In genomic region chr17:56265869-56266268, GRCm38 (mm10) we compare ENCODE assay signal across 20 mouse cellular contexts. TPM values are rescaled to one million over a fixed set of nuclear protein-coding genes. Genes with fewer than 3 reads are reported as not detected.
DNase-seq lines count a peak whose midpoint lies in the region; TF ChIP-seq lines count a peak whose summit lies in the region.
"Had no signal": no experiment of that assay in that cellular context is flagged by ENCODE, and none has a peak within 500 bp of the region (broad histone marks: within the 10 kb centered on the region; RNA-seq: fewer than 3 reads in every experiment).

No protein-coding gene starts in this region.

- WGBS in spleen, adult 2 months: 50% methylated on average over 3 of the region's 3 CpGs
- WGBS in small intestine, adult 2 months: 30% methylated on average over 3 of the region's 3 CpGs

- DNase-seq in gastrocnemius, adult 2 months: no peak
- no peak for DNase-seq in gastrocnemius, postnatal 25 days
- no peak for DNase-seq in spleen, adult 2 months (ENCODE audit: low read depth in 1 of 2, low spot score in 2 of 2)
- no peak for DNase-seq in spleen, postnatal 10 days (ENCODE audit: low spot score in 2 of 2)
- no peak for DNase-seq in spleen, postnatal 36 days (ENCODE audit: low spot score in 2 of 2)
- no peak for DNase-seq in natural killer cell, adult 2 months (ENCODE audit: low spot score in 2 of 2)
- DNase-seq: kidney, postnatal 36 days; lung, postnatal 10 days; midbrain, embryonic 14.5 days; thymus, postnatal 4 days had no signal

- no peak for TF ChIP-seq CTCF in gastrocnemius, adult 2 months (IDR thresholded peaks at IDR 0.05)
- no peak for TF ChIP-seq CTCF in spleen, adult 2 months (IDR thresholded peaks at IDR 0.05; ENCODE audit: extremely low read depth, insufficient read depth, insufficient read length, insufficient replicate concordance)
- TF ChIP-seq CTCF in bone marrow macrophage, adult 2 months (IDR thresholded peaks at IDR 0.05; ENCODE audit: low read depth, low read length): no peak
- no peak for TF ChIP-seq CTCF in small intestine, adult 2 months (IDR thresholded peaks at IDR 0.05; ENCODE audit: extremely low read depth, insufficient read length, insufficient replicate concordance, low read depth, low read length)

- H3K27ac ChIP-seq in gastrocnemius, adult 2 months: peak overlapping the region; percentile 59; the same call in 1 of the 2 replicates
- peak overlapping the region; percentile 82 for H3K27ac ChIP-seq in spleen, adult 2 months (ENCODE audit: insufficient read depth, low read length)
- peak overlapping the region; percentile 98 for H3K27ac ChIP-seq in bone marrow macrophage, adult 2 months (ENCODE audit: insufficient read depth, low read depth, low read length)
- peak overlapping the region; percentile 52 for H3K27ac ChIP-seq in small intestine, adult 2 months (ENCODE audit: insufficient read depth, low read depth, low read length)
- H3K27ac ChIP-seq: hindbrain, embryonic 12.5 days; limb, embryonic 15.5 days; neural tube, embryonic 13.5 days had no signal

- peaks cover 6% of the 10 kb centered on the region for H3K36me3 ChIP-seq in spleen, adult 2 months (ENCODE audit: control insufficient read depth, insufficient read depth, low read length)
- H3K36me3 ChIP-seq in small intestine, adult 2 months (ENCODE audit: control insufficient read depth, insufficient read depth, low read length): peaks cover 26% of the 10 kb centered on the region

- intact Hi-C loops in gastrocnemius, adult 2 months (cut with DNase I): no loop called here

- H3K27me3 ChIP-seq in spleen, adult 2 months (ENCODE audit: control insufficient read depth, insufficient read depth, low read length): no peaks in the 10 kb centered on the region
- no peaks in the 10 kb centered on the region for H3K27me3 ChIP-seq in small intestine, adult 2 months (ENCODE audit: control insufficient read depth, insufficient read depth, low read length)
- H3K27me3 ChIP-seq: hindbrain, embryonic 12.5 days; limb, embryonic 15.5 days; neural tube, embryonic 13.5 days had no signal

- H3K4me1 ChIP-seq in spleen, adult 2 months (ENCODE audit: control insufficient read depth, insufficient read depth, insufficient read length): peaks cover 17% of the 10 kb centered on the region; the same call in 1 of the 2 replicates
- peaks cover 42% of the 10 kb centered on the region for H3K4me1 ChIP-seq in bone marrow macrophage, adult 2 months (ENCODE audit: control insufficient read depth, insufficient read depth, low read length)
- peaks cover 11% of the 10 kb centered on the region; the same call in 1 of the 2 replicates for H3K4me1 ChIP-seq in small intestine, adult 2 months (ENCODE audit: control insufficient read depth, insufficient read depth, insufficient read length, low read length)

- no peak overlapping the region for H3K4me3 ChIP-seq in gastrocnemius, adult 2 months
- no peak overlapping the region for H3K4me3 ChIP-seq in spleen, adult 2 months (ENCODE audit: extremely low read depth, insufficient read depth, insufficient read length)
- no peak overlapping the region for H3K4me3 ChIP-seq in bone marrow macrophage, adult 2 months (ENCODE audit: insufficient read depth, low read length)
- H3K4me3 ChIP-seq in small intestine, adult 2 months (ENCODE audit: low read depth, low read length): no peak overlapping the region
- H3K4me3 ChIP-seq: erythroblast, embryonic 14.5 days; hindbrain, embryonic 12.5 days; limb, embryonic 15.5 days; neural tube, embryonic 13.5 days had no signal

- TF ChIP-seq POLR2A in spleen, adult 2 months (IDR thresholded peaks at IDR 0.05; ENCODE audit: low read depth, low read length): no peak
- no peak for TF ChIP-seq POLR2A in bone marrow macrophage, adult 2 months (IDR thresholded peaks at IDR 0.05; ENCODE audit: borderline replicate concordance, low read depth, low read length)
- TF ChIP-seq POLR2A in small intestine, adult 2 months (IDR thresholded peaks at IDR 0.05; ENCODE audit: low read depth, low read length): 0 out of 2 replicates have a peak, but pooled peaks have one; percentile 35

RNA-seq across cellular contexts. Expression of gene Fem1a, which starts 9.3 kb away (rescaled TPM):
- total RNA-seq in gastrocnemius, adult 2 months (2021): 100 to 1,000 TPM; 165 to 176 TPM
- 100 to 1,000 TPM; 133 to 135 TPM for total RNA-seq in gastrocnemius, postnatal 25 days (2021)
- 21.1 and 29.0 TPM in 2 replicates for polyA plus RNA-seq in spleen, adult 2 months (2012; rRNA removed)
- 8.8 and 10.3 TPM in 2 replicates for polyA plus RNA-seq in bone marrow macrophage, adult 2 months (2012; ENCODE audit: insufficient read depth, insufficient read length, missing spikeins)
- polyA plus RNA-seq in small intestine, adult 2 months (2012; rRNA removed): 21.3 and 22.9 TPM in 2 replicates

RNA-seq across cellular contexts. Expression of gene Ticam1, which starts 10.7 kb away (rescaled TPM):
- total RNA-seq in gastrocnemius, adult 2 months (2021): 1 to 10 TPM; 2.7 to 3.4 TPM
- 1 to 10 TPM; 2.8 to 3.0 TPM for total RNA-seq in gastrocnemius, postnatal 25 days (2021)
- 20.5 and 21.6 TPM in 2 replicates for polyA plus RNA-seq in spleen, adult 2 months (2012; rRNA removed)
- 13.5 and 17.6 TPM in 2 replicates for polyA plus RNA-seq in bone marrow macrophage, adult 2 months (2012; ENCODE audit: insufficient read depth, insufficient read length, missing spikeins)
- polyA plus RNA-seq in small intestine, adult 2 months (2012; rRNA removed): 39.7 and 96.6 TPM in 2 replicates

RNA-seq across cellular contexts. Expression of gene Plin3, which starts 26.8 kb away (rescaled TPM):
- total RNA-seq in gastrocnemius, adult 2 months (2021): 10 to 100 TPM; 42.4 to 75.0 TPM
- 10 to 100 TPM; 35.3 to 39.1 TPM for total RNA-seq in gastrocnemius, postnatal 25 days (2021)
- 13.4 and 17.3 TPM in 2 replicates for polyA plus RNA-seq in spleen, adult 2 months (2012; rRNA removed)
- polyA plus RNA-seq in bone marrow macrophage, adult 2 months (2012; ENCODE audit: insufficient read depth, insufficient read length, missing spikeins): 40.4 and 44.1 TPM in 2 replicates
- polyA plus RNA-seq in small intestine, adult 2 months (2012; rRNA removed): 137 and 299 TPM in 2 replicates

RNA-seq across cellular contexts. Expression of gene Arrdc5, which starts 34.2 kb away (rescaled TPM):
- total RNA-seq in gastrocnemius, adult 2 months (2021): not detected
- total RNA-seq in gastrocnemius, postnatal 25 days (2021): not detected
- polyA plus RNA-seq in spleen, adult 2 months (2012; rRNA removed): 0.12 TPM in 1 of 2 replicates, not detected in the other
- not detected in 2 replicates for polyA plus RNA-seq in bone marrow macrophage, adult 2 months (2012; ENCODE audit: insufficient read depth, insufficient read length, missing spikeins)
- not detected in 2 replicates for polyA plus RNA-seq in small intestine, adult 2 months (2012; rRNA removed)
- total RNA-seq: common myeloid progenitor, adult 5-6 weeks; left cerebral cortex, adult 8-10 months had no signal
- polyA plus RNA-seq: erythroblast, embryonic 14.5 days; hindbrain, embryonic 12.5 days; intestine, embryonic 16.5 days; limb, embryonic 15.5 days; midbrain, embryonic 14.5 days; neural tube, embryonic 13.5 days; stomach, embryonic 14.5 days had no signal

RNA-seq across cellular contexts. Expression of gene Uhrf1, which starts 37.3 kb away (rescaled TPM):
- total RNA-seq in gastrocnemius, adult 2 months (2021): 1 to 10 TPM; 1.3 to 2.1 TPM
- total RNA-seq in gastrocnemius, postnatal 25 days (2021): 1 to 10 TPM; 2.6 to 2.7 TPM
- 16.5 and 23.9 TPM in 2 replicates for polyA plus RNA-seq in spleen, adult 2 months (2012; rRNA removed)
- 23.9 and 29.3 TPM in 2 replicates for polyA plus RNA-seq in bone marrow macrophage, adult 2 months (2012; ENCODE audit: insufficient read depth, insufficient read length, missing spikeins)
- polyA plus RNA-seq in small intestine, adult 2 months (2012; rRNA removed): 7.6 and 16.3 TPM in 2 replicates
